Mouse (Mus musculus): ENCODE data around the gene Avil.

GRCm38 (mm10) chr10:127030336-127031296 lies 30.1 kb downstream of the Avil start, which contains the start of gene Tsfm:
- TF ChIP-seq CTCF (IDR thresholded peaks at IDR 0.05), result peak; percentile 97
- TF ChIP-seq EP300 (IDR thresholded peaks at IDR 0.05), result no peak

Data from lung, postnatal 0 days (tissue).